Mouse (Mus musculus): ENCODE measurements around the gene Galns. TPM values are rescaled to one million over a fixed set of nuclear protein-coding genes. Genes with fewer than 3 reads are reported as not detected.

Galns gene
- total RNA-seq, 1 experiment from 2014 or later: 11.2 TPM

DNA sequence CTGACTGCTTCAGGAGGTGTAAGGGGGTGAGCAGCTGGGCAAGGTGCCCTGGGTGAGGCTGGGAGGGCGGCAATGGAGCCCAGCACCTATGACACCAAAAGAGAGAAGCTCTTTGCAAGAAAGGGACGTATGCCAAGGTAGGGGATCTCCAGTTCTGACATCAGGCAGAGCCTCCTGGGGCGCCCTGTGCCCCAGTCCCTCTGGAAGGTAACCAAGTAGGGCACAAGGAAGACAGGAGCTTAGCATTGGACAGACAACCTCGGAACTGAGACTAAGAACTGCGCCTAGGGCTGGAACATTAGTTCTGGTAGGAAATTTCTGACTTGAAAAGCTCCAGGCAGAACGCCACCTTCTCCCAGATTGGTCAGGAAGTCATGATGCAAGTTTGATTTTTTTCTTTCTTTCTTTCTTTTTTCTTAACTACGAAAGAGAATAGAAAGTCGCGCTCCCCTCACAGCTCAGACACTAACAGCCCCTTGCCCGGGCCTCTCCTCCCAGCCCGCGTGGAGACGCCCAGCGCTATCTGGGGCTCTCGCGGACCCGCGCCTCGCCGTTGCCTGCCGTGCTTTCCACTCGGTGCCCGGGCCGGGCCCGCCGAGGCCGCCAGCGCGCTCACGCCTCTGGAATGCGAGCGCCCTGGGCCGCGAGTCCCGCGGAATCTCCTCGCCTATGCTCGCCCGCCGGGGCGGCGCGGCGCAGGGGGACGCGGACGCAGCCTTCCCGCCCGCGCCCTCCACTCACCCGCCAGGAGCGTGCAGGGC is 60.8 kb downstream of the Galns start:
- no peak for ATAC-seq (ENCODE audit: extremely low read depth, insufficient number of reproducible peaks, low FRiP score, poor library complexity, severe bottlenecking)

DNA sequence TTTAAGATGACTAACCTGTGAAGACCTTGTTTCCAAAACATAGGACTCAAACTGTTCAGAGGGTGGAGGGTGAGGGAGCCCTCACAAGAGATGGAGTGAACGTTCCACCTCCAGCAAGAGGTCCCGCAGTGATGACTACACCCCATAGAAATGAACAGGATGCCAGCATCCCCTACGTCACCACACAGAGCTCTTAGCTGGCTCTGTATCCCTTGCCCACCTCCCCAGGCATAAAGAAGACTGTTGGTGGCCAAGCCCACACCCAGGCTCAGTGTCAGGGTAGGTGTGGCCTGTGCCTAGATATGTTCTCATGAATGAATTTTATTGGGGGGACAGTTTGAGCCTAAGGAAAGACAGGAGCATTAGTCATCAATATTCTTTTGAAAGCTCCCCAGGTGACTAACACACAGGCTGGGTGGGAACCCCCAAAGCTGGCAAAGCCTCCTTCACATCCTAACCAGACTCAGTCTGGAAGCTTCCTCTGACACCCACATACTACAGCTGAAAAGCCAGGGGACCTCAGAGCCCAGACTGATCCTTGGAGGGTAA is 62.3 kb downstream of the Galns start:
- no peak for ATAC-seq (ENCODE audit: extremely low read depth, insufficient number of reproducible peaks, low FRiP score, poor library complexity, severe bottlenecking)

DNA sequence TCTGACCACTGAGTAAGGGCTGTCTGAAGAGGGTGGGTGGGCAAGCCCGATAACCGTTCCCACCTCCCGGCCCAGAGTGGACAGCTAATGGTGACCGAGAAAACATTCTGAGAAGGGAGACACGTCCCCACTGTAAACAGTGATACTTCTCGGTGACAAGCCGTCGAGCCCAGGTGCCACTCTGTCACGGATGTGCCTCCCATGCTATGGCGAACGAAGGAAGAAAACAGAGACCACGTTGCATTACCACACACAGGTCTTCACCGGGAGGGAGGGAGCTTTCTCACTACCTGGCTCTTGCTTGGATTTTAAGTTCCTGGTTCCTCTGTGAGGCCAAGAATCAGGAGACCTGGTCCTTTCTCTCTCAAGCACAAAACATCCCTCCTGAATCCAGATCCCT is 62.9 kb downstream of the Galns start:
- ATAC-seq (ENCODE audit: extremely low read depth, insufficient number of reproducible peaks, low FRiP score, poor library complexity, severe bottlenecking): no peak

DNA sequence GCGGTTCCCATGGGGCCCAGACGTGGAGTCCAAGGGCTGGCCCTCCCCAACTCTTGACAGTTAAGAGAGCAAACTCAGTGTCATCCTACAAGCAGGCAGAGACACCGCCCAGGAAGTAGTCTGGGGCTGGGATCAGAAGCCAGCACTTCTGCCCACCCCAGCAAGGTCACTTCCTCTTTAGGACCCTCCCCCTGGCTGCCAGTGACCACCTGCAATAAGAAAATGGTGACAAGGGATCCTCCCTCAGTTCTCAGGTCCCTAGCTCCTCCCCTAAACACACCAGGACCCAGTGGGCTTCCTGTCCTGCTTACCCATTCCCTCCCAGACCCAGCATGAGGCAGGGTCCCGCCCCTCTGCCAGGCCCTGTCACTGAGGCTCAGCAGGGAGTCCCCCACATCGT is 63.4 kb downstream of the Galns start:
- ATAC-seq (ENCODE audit: extremely low read depth, insufficient number of reproducible peaks, low FRiP score, poor library complexity, severe bottlenecking): peak; percentile 76

- no peak for ATAC-seq (ENCODE audit: extremely low read depth, insufficient number of reproducible peaks, low FRiP score, poor library complexity, severe bottlenecking)
These were observed 64.3 kb downstream of the Galns start for GRCm38 (mm10) chr8:122546811-122547453.

DNA sequence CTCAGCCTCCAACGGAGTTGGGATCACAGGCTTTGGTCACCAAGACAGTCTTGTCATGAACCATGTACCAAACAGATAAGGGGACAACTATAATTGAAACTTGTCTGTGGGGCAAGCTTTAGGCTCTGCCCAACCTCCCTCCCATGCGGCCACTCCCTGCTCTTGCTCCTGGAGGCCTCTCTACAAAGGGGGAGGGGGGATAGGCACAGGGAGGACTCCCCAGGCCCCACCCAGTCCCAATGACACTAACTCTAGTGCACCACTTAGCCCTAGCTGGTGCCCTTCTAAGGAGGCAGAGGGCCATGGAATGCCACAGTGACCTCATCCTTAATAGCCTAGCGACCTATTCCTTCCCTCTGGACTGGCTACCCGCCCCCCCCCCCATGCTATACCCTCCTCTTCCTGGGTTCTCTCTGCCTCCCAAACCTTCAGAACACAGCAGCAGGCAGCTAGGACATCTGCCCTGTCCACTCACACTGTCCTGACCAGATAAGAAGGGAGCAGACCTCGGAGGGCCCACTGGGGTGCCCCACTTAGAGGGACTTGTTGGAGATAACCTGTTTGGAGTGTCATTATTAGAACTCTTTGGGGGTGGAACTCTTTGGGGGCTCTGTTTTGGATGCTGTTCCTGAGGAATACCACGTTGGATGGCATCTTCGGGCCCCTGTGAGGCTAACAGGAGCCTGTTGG is 65.1 kb downstream of the Galns start:
- ATAC-seq (ENCODE audit: extremely low read depth, insufficient number of reproducible peaks, low FRiP score, poor library complexity, severe bottlenecking): no peak

DNA sequence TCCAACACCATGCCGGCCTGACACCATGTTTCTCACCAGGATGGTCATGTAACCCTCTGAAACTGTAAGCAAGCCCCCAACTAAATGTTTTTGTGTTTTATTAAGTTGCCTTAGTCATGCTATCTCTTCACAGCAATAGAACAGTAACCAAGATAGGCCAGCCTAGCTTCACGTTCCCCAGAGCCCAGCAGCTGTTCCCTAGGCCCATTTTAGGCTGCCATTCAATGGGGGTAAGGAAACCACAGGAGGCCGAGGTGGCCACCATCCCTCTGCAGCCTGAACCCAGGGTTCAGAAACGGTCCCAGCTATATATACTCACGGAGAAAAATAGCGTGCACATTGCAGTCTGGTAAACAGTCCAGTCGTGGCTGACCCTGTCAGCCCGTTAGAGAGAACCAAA is 67.1 kb downstream of the Galns start:
- ATAC-seq (ENCODE audit: extremely low read depth, insufficient number of reproducible peaks, low FRiP score, poor library complexity, severe bottlenecking): no peak

GRCm38 (mm10) chr8:122538310-122539076 is 72.8 kb downstream of the Galns start:
- ATAC-seq (ENCODE audit: extremely low read depth, insufficient number of reproducible peaks, low FRiP score, poor library complexity, severe bottlenecking): no peak

GRCm38 (mm10) chr8:122537812-122538211 is 73.5 kb downstream of the Galns start:
- no peak for ATAC-seq (ENCODE audit: extremely low read depth, insufficient number of reproducible peaks, low FRiP score, poor library complexity, severe bottlenecking)

- no peak for ATAC-seq (ENCODE audit: extremely low read depth, insufficient number of reproducible peaks, low FRiP score, poor library complexity, severe bottlenecking)
These were observed 74.2 kb downstream of the Galns start for GRCm38 (mm10) chr8:122537033-122537432.

DNA sequence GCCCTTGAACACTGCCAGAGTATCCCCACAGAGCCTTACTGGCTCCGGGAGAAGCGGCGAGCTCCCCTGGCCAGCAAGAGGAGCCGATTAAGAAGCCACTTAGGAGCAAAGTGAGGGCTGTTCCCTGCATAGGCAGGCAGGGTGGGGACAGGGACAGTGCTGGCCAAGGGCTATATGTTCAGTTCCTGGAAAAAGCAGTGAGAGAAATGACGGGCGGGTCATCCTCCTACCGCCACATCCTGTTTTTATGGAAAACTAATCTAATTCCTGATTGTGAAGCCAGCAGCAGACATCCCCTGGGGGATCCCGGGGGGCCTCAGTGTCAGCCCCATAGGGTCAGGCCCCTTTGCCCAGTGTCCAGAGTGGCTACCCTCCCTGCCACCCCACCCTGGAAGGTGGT is 80.0 kb downstream of the Galns start:
- no peak for ATAC-seq (ENCODE audit: extremely low read depth, insufficient number of reproducible peaks, low FRiP score, poor library complexity, severe bottlenecking)

DNA sequence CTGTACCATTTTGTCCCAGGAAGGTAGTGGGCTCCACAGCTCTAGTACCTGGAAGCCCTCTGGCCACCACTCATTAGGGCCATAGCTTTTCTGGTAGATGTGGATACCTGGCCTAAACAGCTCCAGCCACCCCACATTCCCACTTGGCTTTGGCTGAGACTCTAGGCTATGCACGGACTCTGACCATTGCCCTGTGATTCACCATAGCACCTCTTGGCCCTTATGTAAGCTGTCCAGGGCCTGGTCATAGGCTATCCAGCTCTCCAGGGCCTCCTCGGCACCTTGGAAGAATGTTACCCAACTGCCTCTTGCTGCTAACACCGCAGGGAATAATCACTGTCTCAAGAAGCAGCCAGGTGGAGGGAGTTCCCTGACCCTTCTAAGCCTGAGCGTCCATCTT is 82.1 kb downstream of the Galns start:
- no peak for ATAC-seq (ENCODE audit: extremely low read depth, insufficient number of reproducible peaks, low FRiP score, poor library complexity, severe bottlenecking)

Other genes with a start within 250 kb of the Galns start
- gene Zc3h18, start 234.9 kb downstream of the Galns start, total RNA-seq (2017): 75.5 and 80.3 TPM in 2 replicates
- gene Il17c, start 189.4 kb downstream of the Galns start, total RNA-seq (2017): not detected in 2 replicates
- gene Cyba, start 178.5 kb downstream of the Galns start, total RNA-seq (2017): 285 and 300 TPM in 2 replicates
- 4.8 TPM in 2 replicates for gene Mvd, start 168.0 kb downstream of the Galns start, total RNA-seq (2017)
- 0.47 and 1.5 TPM in 2 replicates for gene Snai3, start 150.7 kb downstream of the Galns start, total RNA-seq (2017)
- 42.0 and 46.2 TPM in 2 replicates for gene Rnf166, start 135.4 kb downstream of the Galns start, total RNA-seq (2017)
- 24.1 and 25.2 TPM in 2 replicates for gene Ctu2, start 135.3 kb downstream of the Galns start, total RNA-seq (2017)
- 22.1 and 24.4 TPM in 2 replicates for gene Piezo1, start 60.1 kb downstream of the Galns start, total RNA-seq (2017)
- 29.8 and 30.4 TPM in 2 replicates for gene Cdt1, start 43.4 kb downstream of the Galns start, total RNA-seq (2017)
- gene Aprt, start 34.6 kb downstream of the Galns start, total RNA-seq (2017): 26.4 and 42.6 TPM in 2 replicates
- gene Trappc2l, start 177 bp upstream of the Galns start, total RNA-seq (2017): 18.3 and 23.7 TPM in 2 replicates
- gene Pabpn1l, start 11.3 kb upstream of the Galns start, total RNA-seq (2017): not detected in 2 replicates
- gene Cbfa2t3, start 87.6 kb upstream of the Galns start, total RNA-seq (2017): 6.8 and 17.8 TPM in 2 replicates
- gene Acsf3, start 164.0 kb upstream of the Galns start, total RNA-seq (2017): 5.2 and 8.3 TPM in 2 replicates
- gene Cdh15, start 236.5 kb upstream of the Galns start, total RNA-seq (2017): not detected in 2 replicates

Measured in neutrophil, adult 5-6 weeks (primary cell).